Mouse (Mus musculus) right cerebral cortex, adult 2 months (tissue): ENCODE measurements at regions not wholly inside any gene's neighbourhood (a gene's known extent, or its start where the extent isn't known, plus 50 kb on each side); places are given as distances from the start of the nearest gene placed in this dataset.

ENCODE experiments used
- DNase-seq, 2 experiments: peaks; one replicate each; pipeline ENCODE4 v3.0.0; 2021 to 2022; ENCODE audit warnings: low spot score in 2 of 2

GRCm38 (mm10) chr2:166241310-166241709 lies 85.8 kb upstream of the Sulf2 start:
- peak; percentile 68 to 71 for DNase-seq

- DNase-seq, result no peak
These were observed 84.6 kb upstream of the Sulf2 start for GRCm38 (mm10) chr2:166240056-166240455.

DNA sequence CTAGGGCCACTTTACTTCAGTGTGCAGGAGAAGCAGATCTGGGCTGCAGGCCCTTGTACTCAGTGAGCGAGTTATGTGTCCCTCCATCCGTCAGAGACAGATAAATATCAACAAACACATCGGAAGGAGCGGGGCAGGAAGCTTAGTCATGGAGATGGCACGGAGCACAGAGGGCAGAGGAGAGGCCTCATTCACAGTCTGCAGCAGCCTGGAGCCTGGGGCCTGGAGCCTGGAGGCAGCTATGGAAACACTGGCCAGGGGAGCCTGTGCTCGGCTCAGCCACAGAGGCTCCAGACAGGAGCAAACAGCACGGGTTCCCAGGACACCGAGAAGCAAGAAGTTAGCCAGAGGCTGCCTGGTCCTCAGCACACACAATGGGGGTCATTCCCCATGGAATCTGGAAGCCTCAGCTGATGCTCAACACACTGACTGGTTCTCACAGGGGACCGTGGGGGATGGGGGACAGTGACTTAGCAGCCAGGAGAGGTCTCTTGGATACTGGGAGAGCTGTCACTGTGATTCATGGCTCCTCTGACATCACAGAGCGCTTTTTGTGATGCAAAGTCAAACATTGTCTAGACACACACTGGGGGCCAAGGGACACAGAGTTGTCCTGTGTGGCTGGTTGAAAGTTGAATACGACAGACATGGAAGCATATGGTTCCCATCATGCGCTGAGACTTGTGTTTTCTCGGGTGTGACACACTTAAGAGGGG lies 82.2 kb upstream of the Sulf2 start:
- no peak for DNase-seq

DNA sequence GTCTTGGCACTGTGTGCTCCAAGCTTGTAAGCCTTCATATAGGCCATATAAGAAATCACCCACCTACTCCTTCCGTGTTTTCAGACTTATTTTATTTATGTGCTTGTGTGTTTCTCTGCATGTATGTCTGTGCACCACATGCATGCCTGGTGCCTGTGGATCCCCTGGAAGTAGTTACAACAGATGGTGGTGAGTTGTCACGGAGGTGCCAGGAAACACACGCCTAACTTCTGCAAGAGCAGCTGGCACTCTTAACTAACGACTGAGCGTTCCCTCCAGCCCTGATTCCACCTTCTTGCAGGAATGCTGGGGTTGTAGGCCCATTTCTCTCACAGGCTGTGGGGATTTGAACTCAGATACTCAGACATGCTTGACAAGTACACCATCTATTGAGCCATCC lies 80.6 kb upstream of the Sulf2 start:
- DNase-seq, result peak in 1 of 2 experiments; percentile 36

DNA sequence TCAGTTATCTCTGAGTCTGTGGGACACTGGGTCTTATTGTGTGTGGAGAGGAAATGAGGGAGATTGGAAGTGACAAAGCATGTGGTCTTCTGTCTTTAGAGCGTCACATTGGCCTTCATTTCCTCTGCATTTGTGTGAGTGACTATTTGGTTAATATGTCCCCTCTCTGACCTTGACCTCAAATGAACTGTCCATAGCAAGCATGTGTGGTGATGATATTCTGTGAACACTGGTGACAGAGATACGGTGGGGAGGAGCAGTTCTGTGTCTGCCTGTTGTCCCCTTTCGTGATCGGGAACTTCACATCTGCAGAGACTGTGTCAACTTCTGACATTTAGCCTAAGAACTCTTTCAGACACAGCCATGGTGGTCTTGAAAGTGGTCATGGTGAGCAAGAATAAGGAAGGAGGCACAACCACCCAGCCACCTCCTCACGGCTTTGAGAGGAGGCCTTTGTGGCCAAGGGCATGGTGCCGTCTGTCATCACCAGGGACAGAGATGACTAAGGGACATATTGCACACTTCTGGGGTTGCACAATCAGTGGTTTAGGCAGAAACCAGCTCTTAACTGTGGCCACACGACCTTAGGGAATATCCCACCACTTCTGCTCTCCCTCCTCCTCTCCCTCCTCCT lies 79.2 kb upstream of the Sulf2 start:
- DNase-seq, result no peak

DNA sequence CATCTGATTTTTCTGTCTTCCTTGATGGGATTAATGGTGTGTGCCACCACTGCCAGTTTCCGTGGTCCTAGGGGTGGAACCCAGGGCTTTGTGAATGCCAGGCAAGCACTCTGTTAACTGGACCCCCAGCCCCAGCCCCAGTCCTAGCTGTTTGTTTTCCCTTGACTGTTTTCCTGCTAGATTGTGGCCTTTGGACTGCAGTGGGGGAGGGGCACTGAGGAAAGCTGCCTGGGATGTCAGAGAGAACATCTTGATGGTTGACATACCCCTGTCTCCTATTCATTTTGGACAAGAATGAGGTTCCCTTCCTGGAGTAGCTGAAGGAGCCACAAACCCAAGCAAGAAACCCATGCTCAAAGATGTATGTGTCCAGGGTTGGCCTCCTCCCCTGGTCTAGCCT lies 77.8 kb upstream of the Sulf2 start:
- no peak for DNase-seq

GRCm38 (mm10) chr2:166232376-166232775 lies 76.9 kb upstream of the Sulf2 start:
- no peak for DNase-seq

GRCm38 (mm10) chr2:166230617-166231016 lies 75.2 kb upstream of the Sulf2 start:
- DNase-seq, result no peak

DNA sequence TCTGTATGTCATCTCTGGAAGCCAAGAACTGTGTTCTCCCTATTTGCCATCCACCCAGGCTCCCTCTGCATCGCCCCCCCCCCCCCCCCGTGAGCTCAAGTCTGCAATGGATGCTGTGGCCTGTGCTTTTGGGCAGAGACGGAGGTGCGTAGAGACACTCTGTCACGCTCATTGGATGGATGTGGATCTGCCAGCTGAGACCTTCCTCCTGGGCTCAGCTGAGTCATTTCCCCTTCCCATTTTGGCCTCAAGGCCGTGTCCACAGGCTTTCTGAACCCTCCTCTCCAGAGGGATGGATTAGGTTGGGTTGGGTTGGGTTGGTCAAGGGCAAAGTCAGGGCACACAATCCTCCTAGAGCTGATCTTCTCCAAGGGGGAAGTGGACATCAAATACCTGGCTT lies 72.9 kb upstream of the Sulf2 start:
- no peak for DNase-seq

GRCm38 (mm10) chr2:166227496-166227895 lies 72.0 kb upstream of the Sulf2 start:
- DNase-seq, result no peak

GRCm38 (mm10) chr2:166226929-166227328 lies 71.5 kb upstream of the Sulf2 start:
- DNase-seq, result no peak

- no peak for DNase-seq
These were observed 70.9 kb upstream of the Sulf2 start for GRCm38 (mm10) chr2:166226331-166226730.

- DNase-seq, result no peak
These were observed 69.9 kb upstream of the Sulf2 start for GRCm38 (mm10) chr2:166225354-166225753.

- DNase-seq, result no peak
These were observed 63.3 kb upstream of the Sulf2 start for GRCm38 (mm10) chr2:166218783-166219182.

- no peak for DNase-seq
These were observed 61.0 kb upstream of the Sulf2 start for GRCm38 (mm10) chr2:166216512-166216865.

DNA sequence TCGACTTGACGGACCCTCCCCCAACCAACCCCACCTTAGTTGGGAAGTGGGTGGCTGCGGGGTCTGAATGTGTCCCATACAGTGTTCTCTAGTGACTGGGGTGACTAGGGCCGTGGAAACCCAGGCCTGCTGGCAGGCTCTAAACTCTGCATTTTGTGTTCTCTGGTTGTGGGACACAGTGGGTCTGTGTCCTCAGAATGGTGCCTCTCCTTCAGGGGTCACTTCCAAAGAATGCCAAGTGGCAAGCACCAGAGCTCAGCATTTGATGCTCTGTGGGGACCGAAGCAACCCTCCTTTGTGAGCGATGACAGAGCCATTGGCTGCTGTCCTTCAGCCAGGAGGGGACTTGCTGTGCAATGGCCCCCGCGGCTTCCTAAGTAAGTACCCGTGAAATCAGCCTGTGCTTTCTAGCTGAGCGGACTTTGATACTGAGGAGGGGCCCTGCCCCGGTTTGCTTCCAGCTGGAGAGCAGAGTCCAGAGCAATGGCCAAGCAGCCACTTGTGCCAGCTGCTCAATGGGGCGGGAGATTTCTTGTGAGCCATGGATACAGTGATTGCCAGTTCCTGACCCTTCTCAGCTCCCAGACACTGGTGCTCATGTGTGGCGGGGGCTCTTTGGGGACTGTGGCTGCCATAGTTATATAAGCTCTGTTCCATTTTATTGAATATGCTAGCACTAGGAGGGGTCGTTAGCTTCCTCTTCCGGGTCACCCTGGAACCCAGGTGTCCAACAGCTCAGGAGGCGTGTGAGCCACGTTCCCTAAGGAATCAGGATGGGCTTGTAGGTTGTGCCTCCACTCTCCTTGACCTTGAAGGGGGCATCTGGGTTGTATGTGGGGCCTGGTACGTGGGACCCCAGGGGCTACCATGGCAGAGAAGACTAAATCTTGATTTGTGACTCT lies 60.4 kb upstream of the Sulf2 start:
- peak in 1 of 2 experiments; percentile 19 for DNase-seq

GRCm38 (mm10) chr2:166215191-166215590 lies 59.7 kb upstream of the Sulf2 start:
- DNase-seq, result no peak

- DNase-seq, result no peak
These were observed 51.7 kb upstream of the Sulf2 start for GRCm38 (mm10) chr2:166207145-166207508.

DNA sequence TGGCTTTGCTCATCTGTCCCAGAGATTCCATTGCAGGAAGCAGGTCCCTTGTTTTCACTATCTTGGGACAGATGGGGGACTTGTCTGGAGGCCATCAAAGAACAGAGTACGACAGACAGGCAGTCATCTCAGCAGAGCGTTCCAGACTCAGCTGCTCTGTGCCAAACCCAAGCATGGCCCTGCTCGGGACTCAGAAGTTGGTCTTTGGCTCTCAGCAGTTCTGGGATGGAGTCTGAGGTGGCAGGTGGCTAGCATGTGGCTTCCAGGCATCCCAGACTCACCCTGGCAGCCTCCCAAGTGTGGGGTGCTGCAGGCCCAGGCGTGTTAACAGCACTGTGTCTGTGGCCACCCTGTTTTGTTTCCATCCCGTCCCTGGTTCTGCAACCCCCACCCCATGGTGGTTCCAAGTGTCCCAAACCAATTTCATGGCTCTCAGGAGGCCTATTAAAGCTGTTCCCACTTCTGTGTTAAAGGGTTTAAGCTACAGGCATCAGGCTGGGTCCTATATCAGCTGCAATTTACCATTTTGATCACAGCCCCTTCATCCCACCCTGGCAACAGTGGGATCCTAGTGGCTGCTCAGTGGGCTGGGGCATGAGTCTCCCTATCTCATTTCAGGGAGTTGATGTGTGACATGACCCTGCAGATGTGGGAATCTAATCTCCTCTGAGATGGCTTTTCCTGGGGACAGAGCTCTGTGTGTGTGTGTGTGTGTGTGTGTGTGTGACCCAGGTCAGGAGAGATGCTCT lies 51.1 kb upstream of the Sulf2 start:
- no peak for DNase-seq
